Mouse (Mus musculus) brown adipose tissue, adult 24 weeks (tissue): ENCODE measurements at regions not wholly inside any gene's neighbourhood (a gene's known extent, or its start where the extent isn't known, plus 50 kb on each side); places are given as distances from the start of the nearest gene placed in this dataset.

Experiments
- H3K27ac ChIP-seq: fragments of 200-500 bp; replicated peaks from 2 replicates; pipeline ENCODE4 v1.5.1; 2012; ENCODE audit warnings: low read depth, mild to moderate bottlenecking, low read length
- H3K4me1 ChIP-seq: fragments of 200-500 bp; 2 replicates; pipeline ENCODE4 v1.6.1; 2012; ENCODE audit warnings: low read length, mixed read lengths; ENCODE audit not compliant: control insufficient read depth, insufficient read depth, insufficient read length
- H3K4me3 ChIP-seq: fragments of 200-500 bp; 2 replicates; pipeline ENCODE4 v1.5.1; 2012; ENCODE audit warnings: low read depth, mild to moderate bottlenecking, low read length, moderate library complexity; ENCODE audit not compliant: insufficient read depth

GRCm38 (mm10) chr4:54515934-54516333, 428.9 kb upstream of the Zfp462 start:
- Histone ChIP-seq H3K27ac (no peak overlapping the region), H3K4me1 (no peaks in the 10 kb centered on the region), H3K4me3 (no peak overlapping the region)

- H3K4me3 ChIP-seq: no peak overlapping the region
- no peak overlapping the region for H3K27ac ChIP-seq
- no peaks in the 10 kb centered on the region; the same call in 1 of the 2 replicates for H3K4me1 ChIP-seq
These were observed 421.6 kb upstream of the Zfp462 start for GRCm38 (mm10) chr4:54523283-54523682.

GRCm38 (mm10) chr4:54526003-54526586, 418.8 kb upstream of the Zfp462 start:
- no peaks in the 10 kb centered on the region; the same call in 1 of the 2 replicates for H3K4me1 ChIP-seq

GRCm38 (mm10) chr4:54527660-54528059, 417.2 kb upstream of the Zfp462 start:
- Histone ChIP-seq H3K4me1 (no peaks in the 10 kb centered on the region; the same call in 1 of the 2 replicates), H3K27ac (0 out of 2 replicates have a peak overlapping the region, but pooled peaks have one; percentile 6), H3K4me3 (no peak overlapping the region)

More at GRCm38 (mm10) chr4:54526003-54526586, 418.8 kb upstream of the Zfp462 start:
- no peak overlapping the region for H3K4me3 ChIP-seq
- no peak overlapping the region for H3K27ac ChIP-seq

GRCm38 (mm10) chr4:54531739-54532138, 413.1 kb upstream of the Zfp462 start:
- H3K4me3 ChIP-seq: no peak overlapping the region
- H3K27ac ChIP-seq: no peak overlapping the region
- H3K4me1 ChIP-seq: no peaks in the 10 kb centered on the region

- Histone ChIP-seq H3K27ac (no peak overlapping the region), H3K4me3 (no peak overlapping the region), H3K4me1 (no peaks in the 10 kb centered on the region)
These were observed 411.0 kb upstream of the Zfp462 start for GRCm38 (mm10) chr4:54533846-54534245.

GRCm38 (mm10) chr4:54552864-54553618, 391.8 kb upstream of the Zfp462 start:
- Histone ChIP-seq H3K4me1 (no peaks in the 10 kb centered on the region), H3K4me3 (no peak overlapping the region), H3K27ac (no peak overlapping the region)

- Histone ChIP-seq H3K4me3 (no peak overlapping the region), H3K4me1 (no peaks in the 10 kb centered on the region), H3K27ac (no peak overlapping the region)
These were observed 381.8 kb upstream of the Zfp462 start for GRCm38 (mm10) chr4:54563075-54563474.

GRCm38 (mm10) chr4:54573185-54573584, 371.7 kb upstream of the Zfp462 start:
- Histone ChIP-seq H3K4me3 (no peak overlapping the region), H3K4me1 (no peaks in the 10 kb centered on the region), H3K27ac (no peak overlapping the region)

GRCm38 (mm10) chr4:54587197-54587596, 357.7 kb upstream of the Zfp462 start:
- H3K4me1 ChIP-seq: no peaks in the 10 kb centered on the region
- no peak overlapping the region for H3K27ac ChIP-seq

GRCm38 (mm10) chr4:54588704-54589103, 356.1 kb upstream of the Zfp462 start:
- H3K4me1 ChIP-seq: no peaks in the 10 kb centered on the region
- H3K4me3 ChIP-seq: no peak overlapping the region
- H3K27ac ChIP-seq: no peak overlapping the region

More at GRCm38 (mm10) chr4:54587197-54587596, 357.7 kb upstream of the Zfp462 start:
- H3K4me3 ChIP-seq: no peak overlapping the region

GRCm38 (mm10) chr4:54601671-54602512, 343.0 kb upstream of the Zfp462 start:
- Histone ChIP-seq H3K4me3 (no peak overlapping the region), H3K4me1 (0 out of 2 replicates have a peak, but pooled peaks cover 3% of the 10 kb centered on the region), H3K27ac (peak overlapping the region; percentile 89)

- Histone ChIP-seq H3K4me3 (no peak overlapping the region), H3K4me1 (0 out of 2 replicates have a peak, but pooled peaks cover 3% of the 10 kb centered on the region), H3K27ac (peak overlapping the region; percentile 89)
These were observed 342.2 kb upstream of the Zfp462 start for GRCm38 (mm10) chr4:54602513-54603205.

GRCm38 (mm10) chr4:54610101-54610500, 334.7 kb upstream of the Zfp462 start:
- no peak overlapping the region for H3K27ac ChIP-seq
- H3K4me1 ChIP-seq: no peaks in the 10 kb centered on the region
- no peak overlapping the region for H3K4me3 ChIP-seq
